Mouse (Mus musculus): ENCODE results near the gene Ugdh.

GRCm38 (mm10) chr5:65480511-65480910 lies 44.8 kb upstream of the Ugdh start:
- no peak for TF ChIP-seq CTCF (IDR thresholded peaks at IDR 0.05; ENCODE audit: extremely low read depth, insufficient read depth, insufficient read length, insufficient replicate concordance)
- no peak for TF ChIP-seq POLR2A (IDR thresholded peaks at IDR 0.05; ENCODE audit: low read depth, low read length)

All from spleen, adult 2 months (tissue).